Mouse (Mus musculus) MEL (cell line): ENCODE measurements around the gene Bmf. TPM values are rescaled to one million over a fixed set of nuclear protein-coding genes. Genes with fewer than 3 reads are reported as not detected.

Experiments used
- polyA plus RNA-seq, 2 experiments: library from polyadenylated mRNA; stranded (reverse) in 1 of 2; unstranded in 1 of 2; fragments of >175 nt in 1 of 2; fragments of >200 nt in 1 of 2; gene quantifications; 2 replicates each; pipeline versions ENCODE4 v1.2.1 to v1.2.4; 2012; ENCODE audit warnings: low replicate concordance in 2 of 2, low read depth in 1 of 2; ENCODE audit not compliant: insufficient read length in 2 of 2, insufficient read depth in 1 of 2, missing spikeins in 1 of 2
- total RNA-seq: library from RNA; depleted of rRNA; stranded (reverse); fragments of 300-350 nt; gene quantifications from 2 replicates; pipeline ENCODE4 v1.2.3, GENCODE M21; 2012; rRNA removed

Bmf gene
- total and polyA plus RNA-seq, 3 experiments, result 0.39 to 0.50 TPM; not detected in 1

Other genes starting within 250 kb of the Bmf start
- not detected in 2 replicates for gene Gpr176, start 176.3 kb downstream of the Bmf start, total RNA-seq
- not detected for gene Gpr176, start 176.3 kb downstream of the Bmf start, polyA plus RNA-seq
- gene Eif2ak4, start 161.1 kb downstream of the Bmf start, total RNA-seq, result 11.5 and 13.2 TPM in 2 replicates
- gene Eif2ak4, start 161.1 kb downstream of the Bmf start, polyA plus RNA-seq, result 10 to 100 TPM in 1 of 2 experiments, not detected in 1; 15.5 TPM
- 231 and 235 TPM in 2 replicates for gene Srp14, start 70.0 kb downstream of the Bmf start, total RNA-seq
- 100 to 1,000 TPM in 1 of 2 experiments, not detected in 1; 272 TPM for gene Srp14, start 70.0 kb downstream of the Bmf start, polyA plus RNA-seq
- 87.5 and 118 TPM in 2 replicates for gene Bub1b, start 48.5 kb upstream of the Bmf start, total RNA-seq
- gene Bub1b, start 48.5 kb upstream of the Bmf start, polyA plus RNA-seq, result 100 to 1,000 TPM in 1 of 2 experiments, not detected in 1; 120 TPM
- 14.2 and 25.4 TPM in 2 replicates for gene Pak6, start 113.6 kb upstream of the Bmf start, total RNA-seq
- 10 to 100 TPM in 1 of 2 experiments, not detected in 1; 25.9 TPM for gene Pak6, start 113.6 kb upstream of the Bmf start, polyA plus RNA-seq
- 0.08 and 0.10 TPM in 2 replicates for gene Ankrd63, start 154.3 kb upstream of the Bmf start, total RNA-seq
- gene Ankrd63, start 154.3 kb upstream of the Bmf start, polyA plus RNA-seq, result under 1 TPM in 1 of 2 experiments, not detected in 1; 0.53 TPM
- 6.4 and 7.4 TPM in 2 replicates for gene Plcb2, start 178.8 kb upstream of the Bmf start, total RNA-seq
- 10 to 100 TPM in 1 of 2 experiments, not detected in 1; 21.2 TPM for gene Plcb2, start 178.8 kb upstream of the Bmf start, polyA plus RNA-seq
- 6.7 and 8.6 TPM in 2 replicates for gene Inafm2, start 196.1 kb upstream of the Bmf start, total RNA-seq
- gene Inafm2, start 196.1 kb upstream of the Bmf start, polyA plus RNA-seq, result 10 to 100 TPM in 1 of 2 experiments, not detected in 1; 14.5 TPM
- gene Ccdc9b, start 213.0 kb upstream of the Bmf start, total RNA-seq, result 1.3 and 1.7 TPM in 2 replicates
- gene Ccdc9b, start 213.0 kb upstream of the Bmf start, polyA plus RNA-seq, result 1 to 10 TPM in 1 of 2 experiments, not detected in 1; 2.4 TPM
- not detected in 2 replicates for gene Phgr1, start 223.1 kb upstream of the Bmf start, total RNA-seq
- gene Phgr1, start 223.1 kb upstream of the Bmf start, polyA plus RNA-seq, result not detected
- gene Disp2, start 230.0 kb upstream of the Bmf start, total RNA-seq, result 0.15 and 0.29 TPM in 2 replicates
- gene Disp2, start 230.0 kb upstream of the Bmf start, polyA plus RNA-seq, result under 1 TPM in 1 of 2 experiments, not detected in 1; 0.43 TPM